Mouse (Mus musculus): ENCODE data around the gene Tmem235. TPM values are rescaled to one million over a fixed set of nuclear protein-coding genes. Genes with fewer than 3 reads are reported as not detected.

The Tmem235 gene
- total RNA-seq, 1 experiment, result 0.36 TPM

DNA sequence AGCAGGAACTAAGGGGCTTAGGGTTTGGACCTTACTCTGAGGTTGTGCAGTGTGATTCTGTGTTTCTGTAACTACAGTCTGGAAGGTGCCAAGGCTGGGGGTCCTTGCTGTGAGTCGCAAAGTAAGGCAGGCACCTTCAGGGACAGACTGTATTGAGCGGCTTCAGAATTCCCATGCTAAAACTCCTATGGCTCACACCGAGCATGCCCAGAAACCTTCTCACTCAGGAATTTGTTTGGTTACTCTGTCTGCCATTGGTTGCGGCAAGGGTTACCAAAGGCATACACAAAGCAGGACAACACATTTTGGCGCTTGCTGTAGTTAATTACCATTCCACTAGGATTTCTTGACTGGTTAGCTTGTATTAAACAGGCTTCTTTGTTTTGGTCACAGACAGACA lies 34.4 kb upstream of the Tmem235 start:
- Histone ChIP-seq H3K36me3 (ENCODE audit: control insufficient read depth, insufficient read depth, low read length, poor library complexity, severe bottlenecking) (peaks cover 19% of the 10 kb centered on the region), H3K27ac (ENCODE audit: insufficient read depth, low read depth, low read length, poor library complexity, severe bottlenecking) (peak overlapping the region; percentile 61; the same call in 1 of the 2 replicates), H3K9ac (ENCODE audit: insufficient read depth, low read depth, low read length, poor library complexity, severe bottlenecking) (peak overlapping the region; percentile 96), H3K4me1 (ENCODE audit: control insufficient read depth in 2 of 2, insufficient read depth in 2 of 2, low read length in 2 of 2, poor library complexity in 1 of 2) (peaks cover 4 to 26% of the 10 kb centered on the region in 2 experiments), H3K4me3 (ENCODE audit: insufficient read depth in 1 of 2, low read depth in 1 of 2, low read length in 2 of 2, poor library complexity in 1 of 2, severe bottlenecking in 1 of 2) (peak overlapping the region; percentile 82 to 88), H3K9me3 (ENCODE audit: control insufficient read depth, insufficient read depth, low read depth, low read length) (no peaks in the 10 kb centered on the region)
- in situ Hi-C loops (cut with MboI; ENCODE audit: low sequenced_read_pairs in 2 of 2, unreplicated experiment in 2 of 2), result no loop called here
- TF ChIP-seq ZNF384 (IDR thresholded peaks at IDR 0.05; ENCODE audit: low read depth, low read length) (no peak), ZC3H11A (IDR thresholded peaks at IDR 0.05; ENCODE audit: borderline replicate concordance, low read depth, low read length) (no peak), HCFC1 (IDR thresholded peaks at IDR 0.05; ENCODE audit: borderline replicate concordance, insufficient read depth, low read length) (no peak), MAFK (IDR thresholded peaks at IDR 0.05; ENCODE audit: insufficient read depth, low read depth, low read length) (no peak), CHD2 (IDR thresholded peaks at IDR 0.05; ENCODE audit: low read depth, low read length) (no peak)
- DNase-seq (ENCODE audit: low read depth, low spot score), result no peak

DNA sequence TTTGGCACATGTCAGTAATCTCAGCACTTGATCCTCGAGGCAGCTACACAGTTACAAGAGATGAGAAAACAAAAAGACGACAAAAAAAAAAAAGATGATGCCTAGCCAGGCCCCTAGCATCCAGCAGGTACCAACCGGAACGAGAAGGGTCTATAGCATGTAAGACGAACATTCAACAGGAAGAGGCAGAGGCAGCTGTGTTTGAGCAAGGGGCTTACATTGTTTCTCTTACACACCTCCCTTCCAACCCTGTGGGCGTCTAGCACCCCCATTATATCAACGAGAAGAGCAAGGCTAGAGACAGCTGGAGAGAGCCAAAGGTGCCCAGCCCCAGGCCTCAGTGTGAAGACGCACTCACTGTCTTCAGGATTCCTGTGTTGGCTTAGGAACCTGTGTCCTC lies 33.6 kb upstream of the Tmem235 start:
- in situ Hi-C loops (cut with MboI; ENCODE audit: low sequenced_read_pairs in 2 of 2, unreplicated experiment in 2 of 2), result no loop called here
- Histone ChIP-seq H3K36me3 (ENCODE audit: control insufficient read depth, insufficient read depth, low read length, poor library complexity, severe bottlenecking) (peaks cover 11% of the 10 kb centered on the region), H3K4me1 (ENCODE audit: control insufficient read depth in 2 of 2, insufficient read depth in 2 of 2, low read length in 2 of 2, poor library complexity in 1 of 2) (peaks cover 7 to 26% of the 10 kb centered on the region in 2 experiments), H3K9ac (ENCODE audit: insufficient read depth, low read depth, low read length, poor library complexity, severe bottlenecking) (no peak overlapping the region; the same call in 1 of the 2 replicates), H3K27ac (ENCODE audit: insufficient read depth, low read depth, low read length, poor library complexity, severe bottlenecking) (no peak overlapping the region), H3K4me3 (ENCODE audit: insufficient read depth in 1 of 2, low read depth in 1 of 2, low read length in 2 of 2, poor library complexity in 1 of 2, severe bottlenecking in 1 of 2) (no peak overlapping the region), H3K9me3 (ENCODE audit: control insufficient read depth, insufficient read depth, low read depth, low read length) (no peaks in the 10 kb centered on the region)
- TF ChIP-seq HCFC1 (IDR thresholded peaks at IDR 0.05; ENCODE audit: borderline replicate concordance, insufficient read depth, low read length) (no peak), CHD2 (IDR thresholded peaks at IDR 0.05; ENCODE audit: low read depth, low read length) (no peak), MAFK (IDR thresholded peaks at IDR 0.05; ENCODE audit: insufficient read depth, low read depth, low read length) (no peak), ZC3H11A (IDR thresholded peaks at IDR 0.05; ENCODE audit: borderline replicate concordance, low read depth, low read length) (no peak), ZNF384 (IDR thresholded peaks at IDR 0.05; ENCODE audit: low read depth, low read length) (no peak)
- no peak for DNase-seq (ENCODE audit: low read depth, low spot score)

DNA sequence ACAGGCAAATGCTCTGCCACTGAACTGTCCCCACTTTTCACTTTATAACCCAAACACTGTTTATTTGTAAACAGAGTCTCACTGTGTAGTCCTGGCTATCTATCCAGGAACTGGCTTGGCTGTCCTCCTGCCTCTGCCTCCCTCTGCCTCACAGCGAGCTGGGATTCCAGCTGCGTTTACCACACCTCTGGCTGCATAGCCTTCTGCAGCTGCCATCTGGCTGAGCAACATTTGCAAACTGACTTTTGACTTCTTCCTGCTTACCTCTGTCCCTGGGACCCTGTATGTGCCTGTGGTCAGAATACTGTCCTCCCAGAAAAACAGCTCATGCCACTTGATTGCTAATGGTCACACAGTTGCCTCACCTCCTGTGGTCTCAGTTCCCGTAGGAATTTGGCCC lies 33.2 kb upstream of the Tmem235 start:
- no peak overlapping the region for H3K4me3 ChIP-seq (ENCODE audit: insufficient read depth in 1 of 2, low read depth in 1 of 2, low read length in 2 of 2, poor library complexity in 1 of 2, severe bottlenecking in 1 of 2)
- peaks cover 10% of the 10 kb centered on the region for H3K36me3 ChIP-seq (ENCODE audit: control insufficient read depth, insufficient read depth, low read length, poor library complexity, severe bottlenecking)
- DNase-seq (ENCODE audit: low read depth, low spot score), result no peak
- no peak overlapping the region for H3K9ac ChIP-seq (ENCODE audit: insufficient read depth, low read depth, low read length, poor library complexity, severe bottlenecking)
- peaks cover 7 to 24% of the 10 kb centered on the region in 2 experiments for H3K4me1 ChIP-seq (ENCODE audit: control insufficient read depth in 2 of 2, insufficient read depth in 2 of 2, low read length in 2 of 2, poor library complexity in 1 of 2)
- H3K27ac ChIP-seq (ENCODE audit: insufficient read depth, low read depth, low read length, poor library complexity, severe bottlenecking), result no peak overlapping the region
- TF ChIP-seq HCFC1 (IDR thresholded peaks at IDR 0.05; ENCODE audit: borderline replicate concordance, insufficient read depth, low read length) (no peak), CHD2 (IDR thresholded peaks at IDR 0.05; ENCODE audit: low read depth, low read length) (no peak)
- H3K9me3 ChIP-seq (ENCODE audit: control insufficient read depth, insufficient read depth, low read depth, low read length), result no peaks in the 10 kb centered on the region
- in situ Hi-C loops (cut with MboI; ENCODE audit: low sequenced_read_pairs in 2 of 2, unreplicated experiment in 2 of 2), result no loop called here

DNA sequence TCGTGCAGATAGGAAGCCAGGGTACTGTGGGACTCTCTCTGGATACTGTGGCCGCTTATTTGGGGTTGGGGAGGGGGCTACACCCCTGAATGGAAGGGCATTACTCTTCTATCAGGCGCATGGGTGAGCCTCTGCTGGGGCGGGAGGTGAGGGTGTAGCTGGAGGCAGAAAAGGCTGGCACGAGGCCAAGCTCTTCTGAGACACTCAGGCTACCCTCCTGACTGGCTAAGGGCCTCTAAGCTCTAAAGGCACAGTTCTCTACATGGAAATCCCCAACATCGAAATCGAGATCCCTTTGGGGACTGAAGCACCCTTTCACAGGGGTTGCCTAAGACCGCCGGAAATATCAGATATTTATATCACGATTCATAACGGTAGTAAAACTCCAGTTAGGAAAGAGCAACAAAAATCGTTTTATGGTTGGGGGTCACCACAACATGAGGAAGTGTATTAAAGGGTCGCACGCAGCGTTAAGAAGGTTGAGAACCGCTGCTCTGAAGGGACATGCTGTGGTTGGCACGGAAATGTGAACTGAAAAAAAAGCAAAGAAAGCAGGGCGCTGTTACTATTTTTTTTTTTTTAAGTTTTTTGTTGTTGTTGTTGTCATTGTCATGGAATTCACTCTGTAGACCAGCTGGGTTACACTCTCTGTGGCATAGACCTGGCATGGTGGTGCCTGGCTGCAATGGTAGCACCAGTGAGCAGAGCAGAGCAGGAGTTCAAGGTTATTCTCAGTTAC lies 32.2 kb upstream of the Tmem235 start:
- H3K27ac ChIP-seq (ENCODE audit: insufficient read depth, low read depth, low read length, poor library complexity, severe bottlenecking), result no peak overlapping the region
- in situ Hi-C loops (cut with MboI; ENCODE audit: low sequenced_read_pairs in 2 of 2, unreplicated experiment in 2 of 2), result no loop called here
- peaks cover 3% of the 10 kb centered on the region for H3K36me3 ChIP-seq (ENCODE audit: control insufficient read depth, insufficient read depth, low read length, poor library complexity, severe bottlenecking)
- peak overlapping the region; percentile 7; the same call in 1 of the 2 replicates for H3K9ac ChIP-seq (ENCODE audit: insufficient read depth, low read depth, low read length, poor library complexity, severe bottlenecking)
- no peaks in the 10 kb centered on the region for H3K9me3 ChIP-seq (ENCODE audit: control insufficient read depth, insufficient read depth, low read depth, low read length)
- no peak overlapping the region for H3K4me3 ChIP-seq (ENCODE audit: insufficient read depth in 1 of 2, low read depth in 1 of 2, low read length in 2 of 2, poor library complexity in 1 of 2, severe bottlenecking in 1 of 2)
- TF ChIP-seq CHD2 (IDR thresholded peaks at IDR 0.05; ENCODE audit: low read depth, low read length) (no peak), ZC3H11A (IDR thresholded peaks at IDR 0.05; ENCODE audit: borderline replicate concordance, low read depth, low read length) (no peak), HCFC1 (IDR thresholded peaks at IDR 0.05; ENCODE audit: borderline replicate concordance, insufficient read depth, low read length) (no peak), MAFK (IDR thresholded peaks at IDR 0.05; ENCODE audit: insufficient read depth, low read depth, low read length) (no peak), ZNF384 (IDR thresholded peaks at IDR 0.05; ENCODE audit: low read depth, low read length) (no peak)
- no peak for DNase-seq (ENCODE audit: low read depth, low spot score)
- H3K4me1 ChIP-seq (ENCODE audit: control insufficient read depth in 2 of 2, insufficient read depth in 2 of 2, low read length in 2 of 2, poor library complexity in 1 of 2), result peaks cover 7 to 22% of the 10 kb centered on the region in 2 experiments

Measured in ES-E14 (cell line).